Mouse (Mus musculus) left cerebral cortex, adult 11 months (tissue): ENCODE measurements around the gene Csrp1.

Experiments used
- DNase-seq: peaks from one replicate; pipeline ENCODE4 v3.0.0; 2022; ENCODE audit warnings: low spot score

The Csrp1 gene

GRCm38 (mm10) chr1:135698451-135698921 lies 21.4 kb upstream of the Csrp1 start:
- no peak for DNase-seq

GRCm38 (mm10) chr1:135698996-135699705 lies 20.7 kb upstream of the Csrp1 start:
- DNase-seq: no peak

DNA sequence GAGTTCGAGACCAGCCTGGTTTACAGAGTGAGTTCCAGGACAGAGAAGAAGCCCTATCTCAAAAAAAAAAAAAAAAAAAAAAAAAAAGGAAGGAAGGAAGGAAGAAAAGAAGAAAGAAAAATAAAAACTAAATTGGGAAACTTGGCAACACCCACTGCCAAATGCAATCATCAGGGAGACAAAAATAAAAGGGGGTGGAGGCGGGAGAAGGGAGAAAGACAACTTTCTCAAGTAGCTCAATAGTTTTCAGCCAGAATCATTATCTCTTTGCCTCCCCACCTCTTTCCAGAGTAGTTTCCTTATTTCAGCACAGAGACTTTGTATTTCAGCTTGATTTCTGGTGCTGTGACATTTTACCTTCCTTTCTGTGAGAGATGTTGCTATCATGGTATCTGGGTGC lies 20.0 kb upstream of the Csrp1 start:
- DNase-seq: no peak

DNA sequence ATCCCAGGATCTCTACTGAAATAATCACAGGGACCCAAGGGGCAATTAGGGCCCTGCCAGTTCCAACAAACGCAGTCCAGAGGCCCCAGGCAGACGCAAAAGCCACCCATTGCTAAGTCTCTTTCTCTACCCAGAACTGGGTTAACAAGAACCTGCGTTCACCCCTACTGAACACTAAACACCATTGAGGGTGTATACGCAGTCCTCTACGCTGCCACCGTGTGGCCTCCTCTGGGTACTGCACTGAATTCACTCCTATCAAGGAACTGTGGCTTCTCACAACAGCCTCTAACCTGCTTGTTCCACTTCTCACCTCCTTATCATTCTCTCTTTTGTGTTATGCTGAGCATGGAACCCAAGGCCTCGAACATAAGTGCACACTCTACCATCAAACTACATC lies 19.3 kb upstream of the Csrp1 start:
- DNase-seq: peak; percentile 62

GRCm38 (mm10) chr1:135701314-135701713 lies 18.5 kb upstream of the Csrp1 start:
- DNase-seq: no peak

DNA sequence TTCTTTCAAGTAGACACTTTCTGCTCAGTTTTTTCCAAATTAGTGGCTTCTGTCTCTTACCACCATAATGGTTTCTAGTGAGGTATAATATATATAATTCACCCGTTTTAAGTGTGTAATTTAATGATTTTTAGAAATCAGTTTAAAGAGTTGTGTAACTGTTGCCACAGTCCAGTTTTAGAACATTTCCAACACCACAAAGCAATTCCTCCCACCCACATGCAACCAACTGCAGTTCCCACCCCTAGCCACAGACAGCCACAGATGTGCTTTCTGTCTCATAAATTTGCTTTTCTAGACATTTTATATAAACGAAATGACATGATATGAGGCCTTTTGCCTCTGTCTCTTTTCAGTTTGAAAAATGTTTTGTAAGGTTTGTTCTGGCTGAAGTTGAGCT lies 17.1 kb upstream of the Csrp1 start:
- DNase-seq: no peak

GRCm38 (mm10) chr1:135704317-135704821 lies 15.5 kb upstream of the Csrp1 start:
- no peak for DNase-seq

- DNase-seq: no peak
Observed at GRCm38 (mm10) chr1:135708369-135708768, 11.5 kb upstream of the Csrp1 start.

- DNase-seq: no peak
Observed at GRCm38 (mm10) chr1:135711126-135711525, 8.7 kb upstream of the Csrp1 start.

DNA sequence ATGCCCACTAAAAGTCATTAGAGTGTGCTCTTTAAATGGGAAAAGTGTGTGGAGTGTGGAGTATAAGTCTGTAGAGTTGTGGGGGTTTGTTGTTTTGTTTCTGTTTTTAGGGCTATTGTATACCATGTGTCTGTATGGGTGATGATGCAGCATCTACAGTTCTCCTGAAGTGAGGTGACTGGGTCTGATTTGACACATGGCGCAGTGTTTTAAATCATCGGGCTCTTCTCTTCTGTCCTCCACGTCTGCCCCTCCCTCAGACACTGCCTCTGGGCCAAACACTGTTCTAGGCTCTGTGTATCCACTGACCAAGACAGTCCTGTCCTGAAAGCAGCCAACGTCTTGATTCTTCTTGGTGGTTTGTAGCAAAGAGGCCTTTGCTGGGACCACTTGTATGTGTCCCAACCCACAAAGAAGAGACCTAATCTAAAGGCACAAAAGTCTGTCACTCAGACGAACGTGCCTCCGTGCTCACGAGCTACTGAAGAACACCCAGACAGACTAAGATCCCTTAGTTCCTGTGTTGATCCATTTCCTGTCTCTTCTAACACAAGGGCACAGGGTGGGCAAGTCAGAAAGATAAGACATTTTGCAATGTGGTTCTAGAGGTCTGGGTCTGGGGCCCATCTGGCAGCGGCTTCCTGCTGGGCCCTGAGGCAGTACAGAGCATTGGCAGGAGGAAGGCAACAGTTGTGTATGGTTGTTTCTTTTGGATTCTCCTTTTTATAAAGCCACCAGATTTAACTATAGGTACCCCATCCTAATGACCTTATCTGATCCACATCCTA lies 5.6 kb upstream of the Csrp1 start:
- no peak for DNase-seq

- no peak for DNase-seq
Observed at GRCm38 (mm10) chr1:135714901-135715609, 4.8 kb upstream of the Csrp1 start.

- no peak for DNase-seq
Observed at GRCm38 (mm10) chr1:135719486-135719885, 375 bp upstream of the Csrp1 start.

GRCm38 (mm10) chr1:135723016-135723415 lies 3.2 kb downstream of the Csrp1 start:
- no peak for DNase-seq

- no peak for DNase-seq
Observed at GRCm38 (mm10) chr1:135724134-135724533, 4.3 kb downstream of the Csrp1 start.

DNA sequence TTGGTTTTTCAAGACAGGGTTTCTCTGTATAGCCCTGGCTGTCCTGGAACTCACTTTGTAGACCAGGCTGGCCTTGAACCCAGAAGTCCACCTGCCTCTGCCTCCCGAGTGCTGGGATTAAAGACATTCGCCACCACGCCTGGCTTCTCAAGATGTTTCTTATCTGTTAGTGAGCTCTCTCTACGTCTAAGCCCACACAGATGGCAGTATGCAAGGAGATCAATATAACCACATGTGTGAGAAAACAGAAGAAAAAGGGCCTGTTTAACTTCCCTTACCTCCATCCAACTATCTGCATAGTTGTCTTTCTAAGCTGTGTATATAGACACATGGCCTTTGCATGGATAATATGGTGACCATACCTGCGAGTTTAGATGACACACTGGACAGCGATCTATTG lies 5.5 kb downstream of the Csrp1 start:
- DNase-seq: no peak

- no peak for DNase-seq
Observed at GRCm38 (mm10) chr1:135725936-135726335, 6.1 kb downstream of the Csrp1 start.

DNA sequence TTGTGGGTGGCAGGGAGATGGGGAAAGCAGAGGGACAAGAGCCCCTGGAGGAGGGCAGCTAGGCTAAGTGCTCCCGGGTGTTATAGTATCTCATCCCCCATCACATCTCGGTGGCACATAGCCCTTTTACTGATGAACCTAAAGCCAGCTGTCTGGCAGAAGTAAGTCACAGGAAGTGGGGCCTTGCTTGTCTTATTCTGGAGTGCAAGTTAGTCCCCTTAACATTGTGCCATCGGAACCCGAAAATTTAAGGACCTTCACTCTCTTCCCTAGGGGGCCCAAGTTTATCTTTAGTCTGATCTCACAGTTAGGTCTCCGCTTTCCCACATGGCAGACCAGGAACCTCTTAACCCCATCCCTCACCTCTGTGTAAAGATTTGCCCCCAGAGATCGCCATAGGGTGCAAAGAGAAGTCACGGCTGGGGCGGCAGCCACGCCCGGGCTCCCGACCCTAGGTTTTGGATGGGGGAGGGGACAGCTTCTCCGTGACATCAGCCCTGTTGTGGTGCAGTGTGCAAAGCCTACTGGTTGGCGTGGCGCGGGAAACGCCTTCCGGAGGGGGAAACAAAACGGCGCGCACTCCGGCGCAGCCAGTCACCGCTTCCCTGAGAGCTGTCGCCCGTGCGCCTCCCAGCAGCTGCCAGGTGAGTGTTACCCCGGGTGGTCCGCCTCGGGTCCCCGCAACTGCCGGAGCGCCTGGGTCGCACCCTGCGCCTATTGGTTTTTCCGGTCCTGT lies 8.9 kb downstream of the Csrp1 start:
- peak; percentile 77 for DNase-seq

DNA sequence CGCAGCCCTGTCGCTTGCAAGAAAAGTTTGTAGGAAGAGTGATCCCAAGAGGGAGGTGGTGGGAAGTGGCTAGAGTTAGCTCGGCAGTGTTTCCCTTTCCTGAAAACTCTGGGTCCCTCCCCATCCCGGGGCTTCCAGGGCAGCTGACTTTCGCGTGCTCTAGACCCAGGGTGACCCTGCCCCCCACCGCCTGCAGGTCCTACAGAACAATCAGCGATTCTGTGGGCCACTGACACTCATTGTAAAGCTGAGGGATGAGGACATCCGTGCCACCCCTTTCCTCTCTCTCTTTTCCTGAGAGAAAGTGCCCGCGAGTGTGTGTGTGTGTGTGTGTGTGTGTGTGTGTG lies 9.5 kb downstream of the Csrp1 start:
- DNase-seq: peak; percentile 59

DNA sequence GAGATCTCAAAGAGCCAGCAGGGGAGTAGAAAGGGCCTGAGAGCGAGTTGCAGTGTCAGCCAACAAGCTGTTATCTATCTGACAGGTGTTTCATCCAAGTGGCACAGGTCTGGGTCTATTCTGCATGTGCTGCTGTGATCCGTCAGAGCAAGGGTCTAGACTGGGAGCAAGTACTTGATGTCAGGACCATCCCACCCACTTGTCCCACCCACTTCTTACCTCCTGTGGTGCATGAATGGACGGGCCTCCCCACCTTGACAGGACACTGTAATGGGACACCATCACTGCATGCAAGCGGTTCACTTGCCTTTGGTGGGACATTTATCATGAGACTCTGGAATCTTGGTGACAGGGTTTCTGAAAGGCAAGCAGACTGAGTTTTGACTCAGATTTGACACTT lies 10.0 kb downstream of the Csrp1 start:
- DNase-seq: no peak

GRCm38 (mm10) chr1:135730296-135730695 lies 10.4 kb downstream of the Csrp1 start:
- no peak for DNase-seq

- no peak for DNase-seq
Observed at GRCm38 (mm10) chr1:135731393-135731792, 11.5 kb downstream of the Csrp1 start.
